Mouse (Mus musculus) bone marrow macrophage, adult 2 months (primary cell): ENCODE measurements around the gene Kmt2d.

Source experiments
- CTCF ChIP-seq: IDR thresholded peaks from 2 replicates; pipeline ENCODE4 v1.5.1; 2012; ENCODE audit warnings: low read depth, mild to moderate bottlenecking, low read length, moderate library complexity
- POLR2A ChIP-seq: IDR thresholded peaks from 2 replicates; pipeline ENCODE4 v1.6.1; 2012; ENCODE audit warnings: mild to moderate bottlenecking, low read depth, low read length, borderline replicate concordance

- TF ChIP-seq POLR2A (no peak), CTCF (no peak)
Measured at GRCm38 (mm10) chr15:98809390-98809789, 61.6 kb downstream of the Kmt2d start, which contains the start of gene Ddn.
